Mouse (Mus musculus): ENCODE results near the gene Phf10.
"Not testable (repeated sequence)": the region's sequence is repeated elsewhere in the genome, so short reads cannot be mapped to it uniquely, and the experiment has no call there.

DNA sequence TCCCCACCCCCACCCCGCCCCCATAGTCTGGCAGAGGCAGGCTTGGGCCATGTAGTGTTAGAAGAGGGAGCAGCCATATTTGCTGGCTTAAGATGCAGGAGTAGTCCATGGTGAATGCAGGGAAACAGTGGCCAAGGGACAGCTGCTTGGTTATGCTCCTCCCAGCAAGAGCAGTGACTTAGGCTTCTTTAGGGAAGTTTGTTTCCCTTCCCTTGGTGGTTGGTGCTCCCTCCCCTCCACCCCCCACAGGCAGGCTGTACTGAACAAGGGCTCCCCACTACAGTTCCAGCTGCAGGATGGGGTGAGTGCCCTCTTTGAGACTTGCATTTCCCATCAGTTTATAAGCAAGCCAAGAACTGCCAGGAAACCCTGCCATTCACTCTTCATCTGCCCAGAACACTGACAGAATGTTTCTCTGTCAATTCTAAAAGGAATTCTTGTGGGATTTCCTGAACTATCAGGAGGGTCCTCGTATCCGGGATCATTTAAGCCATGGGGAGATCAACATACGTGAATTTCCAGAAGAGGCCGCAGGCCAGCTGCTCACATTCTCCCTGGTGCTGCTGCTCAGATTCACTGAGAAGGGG is 29.1 kb upstream of the Phf10 start:
- TF ChIP-seq CTCF (IDR thresholded peaks at IDR 0.05; ENCODE audit: insufficient read depth, low read length); POLR2A (IDR thresholded peaks at IDR 0.05; ENCODE audit: borderline replicate concordance, extremely low read depth, low read depth, low read length): not testable (repeated sequence)

Measured in lung, adult 2 months (tissue).